Mouse (Mus musculus) MEL (cell line): ENCODE data around the gene Mcf2l.

ENCODE experiments used
- CTCF ChIP-seq, 3 experiments: IDR thresholded peaks in 2 of 3; conservative IDR thresholded peaks in 1 of 3; 2 replicates each; pipeline ENCODE4 v1.5.1; 2011 to 2012; ENCODE audit warnings: low read length in 3 of 3, low read depth in 2 of 3, mild to moderate bottlenecking in 2 of 3, improper control_type of control experiment in 1 of 3, inconsistent platforms in 1 of 3, mixed read lengths in 1 of 3, moderate library complexity in 1 of 3; ENCODE audit not compliant: control insufficient read depth in 1 of 3, insufficient read depth in 1 of 3, poor library complexity in 1 of 3, severe bottlenecking in 1 of 3
- MAX ChIP-seq: IDR thresholded peaks from 2 replicates; pipeline ENCODE4 v1.6.1; 2011; ENCODE audit warnings: low read length, improper control_type of control experiment
- POLR2A ChIP-seq, 2 experiments: IDR thresholded peaks; 2 replicates each; pipeline ENCODE4 v1.6.1; 2011 to 2012; ENCODE audit warnings: low read length in 2 of 2, mild to moderate bottlenecking in 2 of 2, control low read depth in 1 of 2, improper control_type of control experiment in 1 of 2, low read depth in 1 of 2, moderate library complexity in 1 of 2; ENCODE audit not compliant: control insufficient read depth in 1 of 2, insufficient read depth in 1 of 2, poor library complexity in 1 of 2
- TAL1 ChIP-seq: IDR thresholded peaks from 2 replicates; pipeline ENCODE4 v1.6.1; 2012; ENCODE audit warnings: mild to moderate bottlenecking, inconsistent platforms, low read length, moderate library complexity, mixed read lengths

DNA sequence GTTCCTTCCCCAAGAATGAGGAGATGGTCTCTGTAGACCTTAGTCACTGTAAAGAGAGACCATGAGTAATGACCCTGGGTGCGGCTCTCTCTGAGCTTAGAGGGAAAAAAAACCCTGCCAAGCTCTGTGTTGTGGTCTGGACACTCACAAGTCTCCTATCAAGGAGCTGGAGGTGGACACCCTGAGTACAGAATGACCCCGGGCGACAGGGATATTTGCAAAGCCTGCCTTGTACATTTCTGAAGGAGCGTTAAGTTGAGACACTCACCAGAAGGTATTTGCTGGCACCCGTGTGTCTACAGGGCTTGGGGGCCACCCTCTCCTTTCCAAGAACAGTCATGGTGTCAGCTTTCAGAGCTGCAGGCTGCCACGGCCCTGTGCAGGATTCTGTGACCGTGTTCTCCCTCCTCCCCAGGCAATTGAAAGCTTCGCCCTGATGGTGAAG is 123.2 kb downstream of the Mcf2l start:
- TF ChIP-seq MAX (no peak), TAL1 (no peak), CTCF (IDR thresholded peaks at IDR 0.05 in 2 of 3, conservative IDR thresholded peaks at IDR 0.05 in 1 of 3; ENCODE audit: control insufficient read depth in 1 of 3, insufficient read depth in 1 of 3, low read depth in 2 of 3, low read length in 3 of 3, poor library complexity in 1 of 3, severe bottlenecking in 1 of 3) (no peak), POLR2A (IDR thresholded peaks at IDR 0.05; ENCODE audit: control insufficient read depth in 1 of 2, insufficient read depth in 1 of 2, low read depth in 1 of 2, low read length in 2 of 2, poor library complexity in 1 of 2) (no peak)
